Mouse (Mus musculus) midbrain, embryonic 13.5 days (tissue): ENCODE results near the gene Serpinb2. TPM values are rescaled to one million over a fixed set of nuclear protein-coding genes. Genes with fewer than 3 reads are reported as not detected.

Experiments used
- ATAC-seq: fragments of 200-750 bp; cut with Nextera tagmentation; 2 replicates; pipeline ENCODE4 v1.8.0; 2017; ENCODE audit warnings: mild to moderate bottlenecking, moderate TSS enrichment, moderate library complexity
- H3K27ac ChIP-seq: fragments of 300-500 bp; sonication (generic); 2 replicates; pipeline ENCODE4 v1.5.1; 2015; ENCODE audit warnings: inconsistent platforms, mild to moderate bottlenecking, moderate library complexity
- H3K27me3 ChIP-seq: fragments of 300-500 bp; sonication (generic); 2 replicates; pipeline ENCODE4 v1.6.1; 2015; ENCODE audit warnings: mild to moderate bottlenecking, inconsistent platforms
- H3K36me3 ChIP-seq: fragments of 300-500 bp; sonication (generic); 2 replicates; pipeline ENCODE4 v1.6.1; 2015; ENCODE audit warnings: mild to moderate bottlenecking, inconsistent platforms
- H3K4me1 ChIP-seq: fragments of 300-500 bp; sonication (generic); replicated peaks from 2 replicates; pipeline ENCODE4 v1.6.1; 2015; ENCODE audit warnings: inconsistent platforms
- H3K4me2 ChIP-seq: fragments of 300-500 bp; sonication (generic); replicated peaks from 2 replicates; pipeline ENCODE4 v1.6.1; 2015; ENCODE audit warnings: moderate library complexity, mild to moderate bottlenecking, inconsistent platforms
- H3K4me3 ChIP-seq: fragments of 300-500 bp; sonication (generic); replicated peaks from 2 replicates; pipeline ENCODE4 v1.5.1; 2015; ENCODE audit warnings: mild to moderate bottlenecking, inconsistent platforms
- H3K9ac ChIP-seq: fragments of 300-500 bp; sonication (generic); replicated peaks from 2 replicates; pipeline ENCODE4 v1.6.1; 2015; ENCODE audit warnings: mild to moderate bottlenecking, inconsistent platforms
- H3K9me3 ChIP-seq: fragments of 300-500 bp; sonication (generic); 2 replicates; pipeline ENCODE4 v1.6.1; 2016; ENCODE audit warnings: mild to moderate bottlenecking, inconsistent platforms
- WGBS: fragments of 180-500 bp; shearing (Covaris S2); methylation state at CpG from one replicate; pipeline ENCODE4 v1.1.7; 2015; 5-methylcytosine and 5-hydroxymethylcytosine counted together
- polyA plus RNA-seq: library from polyadenylated mRNA; unstranded; fragments of >200 nt; fragmentation: Nextera tagmentation; extraction: Ambion mirVana; gene quantifications from 2 replicates; pipeline ENCODE4 v1.2.1, GENCODE M21; 2015

Gene Serpinb2
- 0.18 TPM in 1 of 2 replicates, not detected in the other for polyA plus RNA-seq

DNA sequence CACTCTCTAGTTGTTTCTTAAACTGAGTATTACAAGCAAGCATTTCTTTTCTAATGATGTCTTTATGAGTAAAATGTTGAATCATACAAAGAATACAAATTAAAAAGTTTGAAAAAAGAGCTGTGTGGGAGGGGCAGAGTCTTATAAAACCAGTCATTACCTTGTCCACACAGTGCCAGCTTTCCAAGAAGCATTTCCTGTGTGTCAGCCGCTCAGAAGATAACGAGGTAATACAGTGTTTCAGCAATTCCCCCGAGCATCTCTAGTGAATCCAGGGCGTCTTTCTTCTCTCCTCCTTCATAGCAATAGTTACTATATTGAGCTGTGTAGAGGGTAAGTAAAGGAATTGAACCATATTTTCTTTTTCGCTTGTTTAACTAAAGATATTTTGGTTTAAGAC, at the start of gene Serpinb2:
Gene Serpinb2, plus strand, starts transcription at position 172 of the 400 bp plus-strand sequence.
- H3K36me3 ChIP-seq = no peaks in the 10 kb centered on the region
- no peak for ATAC-seq
- H3K27me3 ChIP-seq = no peaks in the 10 kb centered on the region
- no peaks in the 10 kb centered on the region for H3K9me3 ChIP-seq
- H3K4me2 ChIP-seq = no peak within 1 kb of the TSS
- H3K9ac ChIP-seq = no peak within 1 kb of the TSS
- H3K4me3 ChIP-seq = no peak within 1 kb of the TSS
- no peaks in the 10 kb centered on the region for H3K4me1 ChIP-seq
- no peak within 1 kb of the TSS for H3K27ac ChIP-seq
- WGBS = 66% methylated on average over 5 of the region's 5 CpGs

GRCm38 (mm10) chr1:107479909-107480308, 31.3 kb upstream of the Serpinb2 start:
- Histone ChIP-seq H3K4me3 (no peak overlapping the region), H3K36me3 (no peaks in the 10 kb centered on the region), H3K27me3 (no peaks in the 10 kb centered on the region), H3K9me3 (no peaks in the 10 kb centered on the region), H3K9ac (no peak overlapping the region), H3K4me2 (no peak overlapping the region), H3K4me1 (no peaks in the 10 kb centered on the region), H3K27ac (no peak overlapping the region)
- no peak for ATAC-seq

- ATAC-seq = peak; percentile 88
- H3K27ac ChIP-seq = no peak overlapping the region
- no peak overlapping the region for H3K9ac ChIP-seq
- 29% methylated on average over 11 of the region's 11 CpGs for WGBS
- peak overlapping the region; percentile 26 for H3K4me2 ChIP-seq
- no peaks in the 10 kb centered on the region for H3K4me1 ChIP-seq
- H3K4me3 ChIP-seq = no peak overlapping the region
- H3K9me3 ChIP-seq = no peaks in the 10 kb centered on the region
- H3K36me3 ChIP-seq = no peaks in the 10 kb centered on the region
- H3K27me3 ChIP-seq = no peaks in the 10 kb centered on the region
Observed at GRCm38 (mm10) chr1:107481452-107481851, 29.8 kb upstream of the Serpinb2 start.

DNA sequence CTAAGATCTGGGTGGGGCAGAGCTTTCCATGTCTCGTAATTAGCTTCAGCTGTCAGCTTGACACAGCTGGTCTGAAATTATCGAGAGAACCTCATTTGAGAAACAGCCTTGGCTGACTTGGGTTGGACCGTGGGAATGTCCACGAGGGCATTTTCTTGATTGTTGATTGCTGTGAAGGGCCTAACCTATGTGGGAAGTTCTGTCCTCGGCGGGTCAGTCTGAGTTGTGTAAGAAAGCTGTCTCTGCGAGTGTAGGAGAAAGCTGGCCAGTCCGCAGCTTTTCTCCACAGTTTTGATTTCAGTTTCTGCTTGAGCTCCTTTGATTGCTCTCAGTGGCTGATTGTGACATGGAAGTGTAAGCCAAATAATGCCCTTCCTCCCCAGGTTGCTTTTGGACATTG, 21.6 kb upstream of the Serpinb2 start:
- Histone ChIP-seq H3K9ac (no peak overlapping the region), H3K9me3 (no peaks in the 10 kb centered on the region), H3K27ac (no peak overlapping the region), H3K4me3 (no peak overlapping the region), H3K4me1 (no peaks in the 10 kb centered on the region), H3K27me3 (no peaks in the 10 kb centered on the region), H3K36me3 (no peaks in the 10 kb centered on the region), H3K4me2 (no peak overlapping the region)
- ATAC-seq = no peak
- WGBS = 81% methylated on average over 8 of the region's 8 CpGs

DNA sequence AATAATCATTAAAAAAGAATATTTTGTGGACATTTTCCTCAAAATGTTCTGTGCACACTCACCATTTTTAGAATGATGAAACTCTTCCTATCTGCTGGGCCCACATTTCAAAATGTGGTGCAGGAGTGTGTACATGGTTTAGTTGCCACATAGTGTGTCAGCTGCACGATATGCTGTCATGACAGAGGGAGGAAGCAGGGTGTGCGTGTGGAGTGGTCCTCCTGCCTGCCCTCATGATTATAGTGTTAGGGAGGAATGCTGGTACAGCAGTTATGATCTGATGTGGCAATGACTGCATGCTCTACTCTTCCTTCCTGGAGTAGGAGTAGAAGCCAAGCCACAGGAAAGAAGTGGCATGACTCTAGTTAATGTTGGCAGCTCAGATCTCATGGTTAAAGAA, 14.4 kb upstream of the Serpinb2 start:
- H3K4me1 ChIP-seq = no peaks in the 10 kb centered on the region
- no peak overlapping the region for H3K4me3 ChIP-seq
- no peaks in the 10 kb centered on the region for H3K9me3 ChIP-seq
- H3K4me2 ChIP-seq = no peak overlapping the region
- no peaks in the 10 kb centered on the region for H3K36me3 ChIP-seq
- 87% methylated on average over 2 of the region's 2 CpGs for WGBS
- no peak overlapping the region for H3K27ac ChIP-seq
- no peak for ATAC-seq
- no peaks in the 10 kb centered on the region for H3K27me3 ChIP-seq
- no peak overlapping the region for H3K9ac ChIP-seq

DNA sequence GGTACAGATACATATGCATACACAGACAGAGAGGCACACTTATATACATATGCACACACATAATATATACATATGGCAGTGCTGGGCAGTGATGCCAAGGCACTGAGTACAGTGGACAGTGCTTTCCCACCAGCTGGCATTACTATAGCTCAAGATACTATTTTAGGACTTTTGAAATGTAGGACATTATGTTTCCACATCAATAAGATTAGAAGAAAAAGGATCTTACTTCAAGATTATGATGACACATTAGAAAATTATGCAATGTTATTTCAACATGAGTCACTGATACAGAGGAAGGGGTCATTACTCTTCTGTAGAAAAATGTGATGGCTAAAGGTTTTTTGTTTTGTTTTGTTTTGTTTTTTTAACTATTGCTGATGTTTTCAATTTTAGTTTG, 9.2 kb upstream of the Serpinb2 start:
- Histone ChIP-seq H3K9me3 (no peaks in the 10 kb centered on the region), H3K4me3 (no peak overlapping the region), H3K36me3 (no peaks in the 10 kb centered on the region), H3K27me3 (no peaks in the 10 kb centered on the region), H3K27ac (no peak overlapping the region), H3K4me1 (no peaks in the 10 kb centered on the region), H3K4me2 (no peak overlapping the region), H3K9ac (no peak overlapping the region)
- ATAC-seq = no peak

- no peak for ATAC-seq
- no peak overlapping the region for H3K27ac ChIP-seq
- WGBS = 84% methylated on average over 3 of the region's 3 CpGs
Observed at GRCm38 (mm10) chr1:107503294-107503693, 7.9 kb upstream of the Serpinb2 start.

DNA sequence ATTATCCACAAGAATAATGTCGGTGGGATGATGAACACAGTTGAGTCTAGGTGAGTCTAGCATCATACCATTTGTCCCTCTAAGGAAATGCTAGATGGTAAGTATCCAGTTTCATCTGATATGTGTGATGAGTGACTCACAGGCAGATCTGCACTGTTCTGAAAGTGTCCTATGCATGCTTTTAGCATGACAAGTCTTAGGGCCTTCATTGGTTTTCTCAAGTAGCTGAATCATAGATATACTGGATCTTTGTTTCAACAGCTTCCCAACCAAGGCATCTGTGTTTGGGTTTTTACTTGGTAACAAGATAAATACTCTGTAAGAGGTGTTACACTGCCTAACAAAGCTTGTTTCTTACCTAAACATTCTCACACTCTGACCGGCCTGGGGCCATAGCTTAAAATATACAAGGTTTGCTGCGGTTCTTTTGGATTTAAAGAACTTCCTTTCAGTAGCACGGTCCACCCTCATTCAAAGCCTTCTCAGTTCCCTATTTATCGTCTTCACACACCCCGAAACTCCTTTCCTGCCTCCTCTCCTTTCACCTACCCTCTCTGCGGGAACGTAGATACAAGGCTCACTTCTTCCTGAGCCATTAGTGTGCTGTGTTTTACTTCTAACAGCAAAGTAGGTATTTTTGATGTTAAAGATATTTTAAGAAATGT, 5.2 kb upstream of the Serpinb2 start:
- 89% methylated on average over 8 of the region's 8 CpGs for WGBS
- H3K36me3 ChIP-seq = no peaks in the 10 kb centered on the region
- ATAC-seq = no peak

More at GRCm38 (mm10) chr1:107503294-107503693, 7.9 kb upstream of the Serpinb2 start:
- no peaks in the 10 kb centered on the region for H3K4me1 ChIP-seq
- H3K9ac ChIP-seq = no peak overlapping the region
- H3K9me3 ChIP-seq = no peaks in the 10 kb centered on the region
- H3K27me3 ChIP-seq = no peaks in the 10 kb centered on the region
- no peak overlapping the region for H3K4me3 ChIP-seq
- H3K4me2 ChIP-seq = no peak overlapping the region
- H3K36me3 ChIP-seq = no peaks in the 10 kb centered on the region

DNA sequence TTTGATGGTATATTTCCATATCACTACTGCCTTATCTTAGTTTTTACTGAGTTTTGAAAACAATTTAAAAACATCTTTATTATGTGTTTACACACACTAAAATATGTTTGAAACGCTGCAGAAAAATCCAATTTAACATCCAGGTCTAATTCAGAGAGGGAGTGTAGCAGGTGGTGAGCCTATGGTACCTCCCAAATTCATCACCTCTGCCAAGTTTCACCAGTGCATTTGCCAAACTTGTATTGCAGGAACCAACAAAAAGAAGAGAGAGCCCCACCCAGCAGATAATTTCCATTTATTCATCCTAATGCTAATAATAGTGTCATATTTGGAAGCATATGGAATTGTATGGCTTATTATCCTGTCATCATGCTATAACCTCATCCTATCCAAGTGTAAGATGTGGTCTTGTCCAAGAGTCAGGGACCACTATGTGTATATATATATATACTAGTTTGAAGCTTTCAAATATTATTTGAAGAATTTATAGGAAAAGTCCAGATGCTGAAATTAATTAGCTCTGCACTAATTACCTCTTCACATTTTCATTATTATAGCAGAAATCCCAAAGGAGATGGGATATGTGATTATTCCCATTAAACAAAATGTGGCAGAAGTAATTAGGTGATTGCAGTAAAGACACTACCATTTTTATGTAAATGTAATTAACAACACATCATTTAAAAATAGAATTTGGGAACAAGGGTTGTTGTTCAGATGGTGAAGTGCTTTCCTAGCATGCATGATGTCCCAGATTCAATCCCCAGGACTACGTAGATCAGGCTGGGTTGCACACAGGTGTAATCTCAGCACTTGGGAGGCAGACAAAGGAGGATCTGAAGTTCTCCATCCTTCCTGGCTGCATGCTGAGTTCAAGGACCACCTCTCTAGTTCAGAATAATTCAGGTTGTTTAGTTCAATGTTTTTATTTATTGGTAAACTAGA, 1.2 kb downstream of the Serpinb2 start:
- ATAC-seq = no peak

More for the DNA sequence above, 5.2 kb upstream of the Serpinb2 start:
- no peaks in the 10 kb centered on the region for H3K9me3 ChIP-seq
- no peaks in the 10 kb centered on the region for H3K27me3 ChIP-seq
- no peak overlapping the region for H3K4me2 ChIP-seq
- H3K4me1 ChIP-seq = no peaks in the 10 kb centered on the region
- no peak overlapping the region for H3K4me3 ChIP-seq
- no peak overlapping the region for H3K9ac ChIP-seq
- H3K27ac ChIP-seq = no peak overlapping the region

DNA sequence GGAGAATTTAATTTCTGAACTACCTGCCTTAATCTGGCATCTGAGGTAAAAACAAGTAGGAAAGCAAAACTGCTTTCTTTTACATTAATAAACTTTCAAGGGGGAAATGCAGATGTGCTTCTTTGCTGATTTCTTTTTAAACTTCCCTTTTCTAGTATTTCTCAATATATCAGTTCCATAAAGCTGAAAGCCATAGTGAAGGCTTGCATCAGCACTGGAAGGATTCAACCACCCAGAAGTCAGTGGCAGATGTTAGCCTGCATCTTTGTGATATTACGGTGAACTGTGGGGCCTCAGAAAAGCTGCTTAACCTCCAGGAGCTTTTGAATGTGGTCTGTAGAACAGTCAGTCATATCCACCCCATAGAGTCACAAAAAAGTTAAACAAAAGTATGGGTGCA, 2.3 kb downstream of the Serpinb2 start:
- Histone ChIP-seq H3K27me3 (no peaks in the 10 kb centered on the region), H3K27ac (no peak overlapping the region), H3K4me3 (no peak overlapping the region), H3K9ac (no peak overlapping the region), H3K4me2 (no peak overlapping the region), H3K4me1 (no peaks in the 10 kb centered on the region), H3K9me3 (no peaks in the 10 kb centered on the region), H3K36me3 (no peaks in the 10 kb centered on the region)
- whole genome bisulfite sequencing = 84% methylated on average over 1 of the region's 1 CpGs
- no peak for ATAC-seq

More for the DNA sequence above, 1.2 kb downstream of the Serpinb2 start:
- H3K27ac ChIP-seq = no peak overlapping the region
- no peaks in the 10 kb centered on the region for H3K9me3 ChIP-seq
- no peaks in the 10 kb centered on the region for H3K4me1 ChIP-seq
- no peak overlapping the region for H3K9ac ChIP-seq
- no peaks in the 10 kb centered on the region for H3K36me3 ChIP-seq
- WGBS = 69% methylated on average over 2 of the region's 2 CpGs
- H3K27me3 ChIP-seq = no peaks in the 10 kb centered on the region
- H3K4me3 ChIP-seq = no peak overlapping the region
- H3K4me2 ChIP-seq = no peak overlapping the region

DNA sequence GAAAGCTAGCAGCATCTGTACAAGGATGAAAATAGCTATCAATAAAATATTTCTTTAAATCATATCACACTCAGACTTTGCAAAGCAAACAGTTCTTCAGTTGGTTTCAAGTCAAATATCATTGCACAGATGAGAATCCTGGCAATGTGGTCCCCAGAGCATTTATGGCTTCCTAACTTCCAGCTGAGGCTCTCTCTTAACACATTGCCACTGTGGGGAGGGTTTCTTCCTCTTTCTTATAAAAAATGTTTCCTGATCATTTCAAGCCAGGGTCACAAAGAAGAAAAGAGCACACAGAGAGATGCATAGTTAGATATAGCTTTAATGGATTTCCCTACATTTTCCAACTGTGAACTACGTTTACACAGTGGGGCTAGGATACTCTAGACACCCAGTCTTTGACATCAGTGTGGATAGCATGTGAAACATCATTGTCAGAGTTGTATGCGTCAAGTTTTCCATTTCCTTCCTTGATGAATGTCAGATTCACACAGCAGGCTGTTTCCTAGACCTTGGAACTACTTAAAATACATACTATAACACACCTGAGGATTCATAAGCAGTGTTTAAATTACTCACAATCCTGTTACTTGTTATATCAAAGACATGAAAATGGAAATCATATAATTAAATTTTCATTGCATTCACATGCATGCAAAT, 4.7 kb downstream of the Serpinb2 start:
- Histone ChIP-seq H3K9ac (no peak overlapping the region), H3K9me3 (no peaks in the 10 kb centered on the region), H3K4me3 (no peak overlapping the region), H3K36me3 (no peaks in the 10 kb centered on the region), H3K4me2 (no peak overlapping the region), H3K27ac (no peak overlapping the region), H3K4me1 (no peaks in the 10 kb centered on the region), H3K27me3 (no peaks in the 10 kb centered on the region)
- 82% methylated on average over 2 of the region's 2 CpGs for WGBS
- ATAC-seq = no peak

DNA sequence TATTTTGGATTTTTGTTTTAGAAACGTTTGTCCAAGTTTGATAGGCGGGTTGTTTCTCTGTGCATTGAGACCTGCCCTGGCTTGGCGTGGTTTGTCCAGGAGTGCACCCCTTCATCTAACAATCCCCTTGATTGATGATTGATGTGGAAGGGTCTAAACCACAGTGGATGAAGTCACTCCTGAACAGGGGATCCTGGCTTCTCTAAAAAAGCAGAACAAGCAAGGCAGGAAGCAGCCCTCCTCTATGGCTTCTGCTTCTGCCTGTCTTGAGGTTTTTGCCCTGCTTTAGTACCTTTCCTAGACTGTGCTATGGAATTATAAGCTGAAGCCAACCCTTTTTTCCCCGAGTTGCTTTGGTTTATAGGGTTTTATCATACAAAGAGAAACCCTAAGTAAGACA, 14.4 kb downstream of the Serpinb2 start:
- H3K4me1 ChIP-seq = no peaks in the 10 kb centered on the region

More for the DNA sequence above, 14.4 kb downstream of the Serpinb2 start:
- Histone ChIP-seq H3K9ac (no peak overlapping the region), H3K36me3 (no peaks in the 10 kb centered on the region), H3K27ac (no peak overlapping the region), H3K9me3 (no peaks in the 10 kb centered on the region), H3K4me2 (no peak overlapping the region), H3K4me3 (no peak overlapping the region), H3K27me3 (no peaks in the 10 kb centered on the region)
- WGBS = 81% methylated on average over 4 of the region's 4 CpGs
- no peak for ATAC-seq
